29 mouse cellular contexts compared by ENCODE assay signal in genomic region chr7:57760466-57760865, GRCm38 (mm10).
"Had no signal": no experiment of that assay in that cellular context is flagged by ENCODE, and none has a peak within 500 bp of the region (broad histone marks: within the 10 kb centered on the region; RNA-seq: fewer than 3 reads in every experiment).

No protein-coding gene starts in this region.

- ATAC-seq: forebrain, embryonic 13.5 days; forebrain, embryonic 14.5 days; forebrain, embryonic 15.5 days; forebrain, embryonic 16.5 days; forebrain, postnatal 0 days had no signal

- H3K4me3 ChIP-seq: embryonic facial prominence, embryonic 10.5 days; embryonic facial prominence, embryonic 12.5 days; embryonic facial prominence, embryonic 13.5 days; embryonic facial prominence, embryonic 15.5 days; erythroblast, embryonic 14.5 days; forebrain, embryonic 10.5 days; forebrain, embryonic 12.5 days; forebrain, embryonic 13.5 days; forebrain, embryonic 15.5 days; gastrocnemius, adult 2 months; heart, adult 2 months had no signal

- DNase-seq: cerebellum, adult 2 months; cerebellum, adult 8-10 months; cerebellum, adult 9-10 months; cerebellum, adult 9-11 months; cerebellum, postnatal 10 days; cerebellum, postnatal 14 days; cerebellum, postnatal 25 days; cerebellum, postnatal 36 days; embryo, embryonic 11 days; forebrain, postnatal 0 days; gastrocnemius, adult 2 months; gastrocnemius, postnatal 10 days; gastrocnemius, postnatal 14 days; gastrocnemius, postnatal 25 days; gastrocnemius, postnatal 36 days; heart, adult 11 months; heart, adult 18-20 months; heart, adult 2 months had no signal

- H3K27ac ChIP-seq: embryonic facial prominence, embryonic 10.5 days; embryonic facial prominence, embryonic 12.5 days; embryonic facial prominence, embryonic 13.5 days; embryonic facial prominence, embryonic 15.5 days; forebrain, embryonic 10.5 days; forebrain, embryonic 12.5 days; forebrain, embryonic 13.5 days; forebrain, embryonic 15.5 days; gastrocnemius, adult 2 months; heart, adult 2 months had no signal
